Mouse (Mus musculus) G1E-ER4 (cell line): Measurements from ENCODE around the gene Gba. TPM values are rescaled to one million over a fixed set of nuclear protein-coding genes. Genes with fewer than 3 reads are reported as not detected.

Experiments
- GATA1 ChIP-seq: IDR thresholded peaks from one replicate; pipeline ENCODE4 v1.8.0; 2012; ENCODE audit warnings: low read length, inconsistent platforms
- polyA plus RNA-seq: library from polyadenylated mRNA; stranded (reverse); fragments of >175 nt; gene quantifications from 2 replicates; pipeline ENCODE4 v1.2.3, GENCODE M21; 2012

The Gba gene
- polyA plus RNA-seq, result 2.0 and 2.9 TPM in 2 replicates

DNA sequence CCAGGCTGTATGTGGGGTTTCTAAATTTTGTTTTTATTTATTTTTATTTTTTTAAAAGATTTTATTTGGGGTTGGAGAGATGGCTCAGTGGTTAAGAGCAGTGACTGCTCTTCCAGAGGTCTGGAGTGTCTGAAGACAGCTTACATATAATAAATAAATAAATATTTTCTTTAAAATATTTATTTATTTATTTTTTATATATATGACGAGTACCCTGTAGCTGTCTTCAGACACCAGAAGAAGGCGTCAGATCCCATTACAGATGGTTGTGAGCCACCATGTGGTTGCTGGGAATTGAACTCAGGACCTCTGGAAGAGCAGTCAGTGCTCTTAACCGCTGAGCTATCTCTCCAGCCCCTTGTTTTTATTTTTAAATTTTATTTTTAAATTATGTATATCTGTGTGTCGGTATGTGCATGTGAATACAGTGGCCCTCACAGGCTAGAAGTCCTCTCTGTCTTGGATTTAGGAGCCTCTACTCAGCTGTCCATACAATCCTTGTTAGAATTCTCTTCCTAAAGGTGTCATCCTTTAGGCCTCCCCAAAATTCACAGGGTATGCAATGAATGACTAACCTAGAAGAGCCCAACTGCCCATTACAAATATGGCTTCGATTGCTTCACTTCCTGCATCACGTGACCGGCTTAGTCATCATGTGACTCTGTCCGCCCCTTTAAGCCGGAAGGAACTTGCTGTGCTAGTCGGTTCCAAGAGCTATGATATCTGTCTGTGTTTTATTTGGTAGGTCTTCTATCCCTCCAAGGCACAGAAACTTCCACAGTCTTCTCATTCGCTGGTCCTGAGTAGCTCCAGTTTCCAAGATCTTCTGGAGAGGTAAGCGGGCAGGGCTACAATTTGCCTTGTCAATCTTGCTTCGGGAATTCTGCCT lies at the start of gene Gba:
Gba (plus strand) TSS at position 676 of the 889 bp plus-strand sequence.
- no peak for TF ChIP-seq GATA1

DNA sequence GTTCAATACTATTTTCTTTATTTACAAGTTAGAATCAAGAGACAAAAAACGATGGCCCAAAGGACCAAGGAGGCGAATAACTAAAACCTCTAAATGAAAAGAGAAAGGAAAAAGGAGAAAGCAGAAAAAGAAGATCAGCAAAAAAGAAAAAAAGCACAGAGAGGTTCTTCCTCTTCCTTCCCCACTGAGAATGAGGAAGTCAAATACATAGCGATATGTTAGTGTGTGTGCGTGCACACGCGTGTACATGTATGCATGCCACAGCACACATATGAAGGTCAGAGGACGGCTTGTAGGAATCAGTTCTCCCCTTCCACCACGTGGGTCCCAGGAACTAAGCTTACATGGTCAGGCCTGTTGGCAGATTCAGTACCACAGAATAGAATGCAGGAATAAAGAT lies 45.8 kb upstream of the Gba start:
- no peak for TF ChIP-seq GATA1

DNA sequence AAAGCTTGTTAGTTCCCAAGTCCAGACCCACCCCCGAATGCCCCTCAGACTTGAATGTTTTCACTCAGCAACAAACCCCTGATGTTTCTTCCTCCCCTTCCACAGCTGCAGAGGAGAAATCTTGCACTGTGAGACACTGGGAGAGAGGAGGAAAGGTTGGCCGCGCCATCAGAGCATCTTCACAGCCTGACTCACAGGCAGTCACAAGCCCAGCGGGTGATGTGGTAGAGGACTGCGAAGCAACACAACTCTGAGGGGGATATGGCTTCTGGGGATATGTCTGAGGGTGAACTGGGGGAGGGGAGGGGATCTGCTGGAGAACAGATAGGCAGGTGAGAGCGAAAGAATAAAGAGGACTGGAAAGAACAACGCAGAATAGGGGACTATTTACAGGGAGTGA lies 44.1 kb upstream of the Gba start:
- no peak for TF ChIP-seq GATA1

DNA sequence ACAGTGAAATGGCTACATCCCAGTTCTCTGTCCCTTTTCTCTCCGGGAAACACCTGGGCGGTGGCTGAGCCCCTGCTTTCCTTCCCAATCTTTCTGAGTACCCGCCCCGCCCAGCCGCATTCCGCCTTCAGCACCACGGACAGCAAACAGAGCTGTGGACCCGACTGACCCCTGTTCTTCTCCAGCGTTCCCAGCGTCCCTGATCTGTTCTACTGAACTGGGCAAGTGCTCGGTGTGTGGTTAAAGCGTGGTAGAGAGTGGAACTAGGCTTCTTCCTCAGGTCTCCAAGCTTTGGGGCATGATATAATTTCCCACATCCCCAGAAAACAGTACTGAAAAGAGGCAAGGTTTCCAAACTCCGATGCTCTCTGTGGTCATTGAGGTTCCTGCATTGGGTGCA lies 43.5 kb upstream of the Gba start:
- no peak for TF ChIP-seq GATA1

GRCm38 (mm10) chr3:89159616-89160344 lies 42.9 kb upstream of the Gba start, which contains the start of gene Hcn3:
Gene Hcn3 (minus strand): TSS chr3:89160196.
- TF ChIP-seq GATA1, result no peak

GRCm38 (mm10) chr3:89161786-89162185 lies 40.9 kb upstream of the Gba start:
- no peak for TF ChIP-seq GATA1

- TF ChIP-seq GATA1, result no peak
Observed at GRCm38 (mm10) chr3:89163123-89163522, 39.6 kb upstream of the Gba start.

- TF ChIP-seq GATA1, result no peak
Observed at GRCm38 (mm10) chr3:89163643-89164245, 39.0 kb upstream of the Gba start.

DNA sequence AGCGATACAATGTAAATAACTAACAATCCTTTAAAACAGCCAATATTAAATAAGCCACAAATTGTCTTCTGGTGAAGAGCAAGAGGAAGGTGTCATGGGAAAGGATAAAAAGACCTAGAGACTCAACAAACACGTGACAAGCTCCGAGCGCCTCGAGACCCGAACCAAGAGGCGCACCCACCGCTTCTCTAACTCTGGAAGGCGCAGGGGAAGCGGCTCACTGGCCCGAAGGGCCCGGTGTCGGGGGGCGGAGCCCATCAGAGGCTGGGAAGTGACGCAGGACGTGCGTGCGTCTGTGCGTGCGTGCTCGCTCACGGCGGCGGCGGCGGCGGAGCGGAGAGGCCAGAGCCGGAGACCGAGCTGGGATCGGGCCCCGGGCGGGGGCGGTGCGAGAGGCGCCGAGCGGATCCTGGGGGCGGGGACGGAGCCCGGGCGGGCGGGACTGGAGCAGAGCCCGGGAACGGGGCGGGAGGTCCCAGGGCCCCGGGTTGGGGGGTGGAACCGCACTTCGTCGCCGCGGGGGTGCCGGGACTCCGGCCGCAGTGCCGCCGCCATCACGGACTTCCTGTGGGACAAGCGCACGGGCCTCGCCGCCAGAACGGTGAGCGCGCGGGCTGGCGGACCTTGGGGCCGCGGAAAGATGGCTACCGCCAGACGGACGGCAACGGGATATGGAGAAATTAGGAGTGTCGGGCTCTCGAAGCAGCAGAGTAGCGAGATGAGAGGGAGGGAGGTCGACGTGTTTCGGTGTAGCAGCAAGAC lies 38.0 kb upstream of the Gba start, which contains the start of gene Clk2:
Clk2 (plus strand) TSS at position 290 of the 762 bp plus-strand sequence.
- TF ChIP-seq GATA1, result no peak

- no peak for TF ChIP-seq GATA1
Observed at GRCm38 (mm10) chr3:89165268-89165870, 37.4 kb upstream of the Gba start.

- TF ChIP-seq GATA1, result no peak
Observed at GRCm38 (mm10) chr3:89166945-89167344, 35.8 kb upstream of the Gba start.

DNA sequence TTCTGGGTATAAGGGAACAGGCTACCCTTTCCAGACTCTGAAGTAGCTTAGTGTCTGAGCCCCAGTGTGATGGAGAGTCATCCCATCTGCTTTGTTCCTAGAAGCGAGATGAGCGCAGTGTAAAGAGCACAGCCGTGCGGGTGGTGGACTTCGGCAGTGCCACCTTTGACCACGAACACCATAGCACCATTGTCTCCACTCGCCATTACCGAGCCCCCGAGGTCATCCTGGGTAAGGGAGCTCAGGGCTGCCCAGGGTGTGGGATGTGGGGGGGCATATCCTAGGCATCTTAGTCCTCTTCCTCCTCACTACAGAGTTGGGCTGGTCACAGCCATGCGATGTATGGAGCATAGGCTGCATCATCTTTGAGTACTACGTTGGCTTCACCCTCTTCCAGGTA lies 27.9 kb upstream of the Gba start:
- TF ChIP-seq GATA1, result no peak

GRCm38 (mm10) chr3:89175544-89175943 lies 27.2 kb upstream of the Gba start:
- no peak for TF ChIP-seq GATA1

DNA sequence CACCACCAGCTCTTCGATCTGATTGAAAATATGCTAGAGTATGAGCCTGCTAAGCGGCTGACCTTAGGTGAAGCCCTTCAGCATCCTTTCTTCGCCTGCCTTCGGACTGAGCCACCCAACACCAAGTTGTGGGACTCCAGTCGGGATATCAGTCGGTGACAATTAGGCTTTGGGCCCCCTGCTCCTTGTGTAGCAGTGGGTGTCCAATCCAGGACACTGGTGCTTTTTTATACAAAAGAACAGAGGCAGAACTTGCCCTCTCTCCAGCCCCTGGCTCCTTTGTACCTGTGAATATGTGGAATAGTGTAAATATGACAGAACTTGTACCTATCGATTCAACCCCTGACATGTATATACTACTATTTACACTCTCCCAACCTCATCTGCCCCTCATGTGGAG lies 26.3 kb upstream of the Gba start:
- no peak for TF ChIP-seq GATA1
